Mouse (Mus musculus) heart, adult 2 months (tissue): ENCODE data around the gene Tmem98. TPM values are rescaled to one million over a fixed set of nuclear protein-coding genes. Genes with fewer than 3 reads are reported as not detected.

Experiments used
- DNase-seq, 2 experiments: peaks; one replicate each; pipeline ENCODE4 v3.0.0; 2021
- H3K27ac ChIP-seq: fragments of 200-600 bp; 2 replicates; pipeline ENCODE4 v1.8.1; 2022
- H3K27me3 ChIP-seq: fragments of 200-500 bp; 2 replicates; pipeline ENCODE4 v1.6.1; 2012; ENCODE audit warnings: mild to moderate bottlenecking, low read length, inconsistent platforms, mixed read lengths; ENCODE audit not compliant: control insufficient read depth, insufficient read depth
- H3K36me3 ChIP-seq: fragments of 200-500 bp; 2 replicates; pipeline ENCODE4 v1.6.1; 2012; ENCODE audit warnings: low read length, inconsistent platforms; ENCODE audit not compliant: control insufficient read depth, insufficient read depth
- H3K4me1 ChIP-seq: fragments of 200-500 bp; 2 replicates; pipeline ENCODE4 v1.6.1; 2011; ENCODE audit warnings: low read length; ENCODE audit not compliant: control insufficient read depth, insufficient read depth
- H3K4me3 ChIP-seq: fragments of 200-600 bp; 2 replicates; pipeline ENCODE4 v1.8.1; 2022
- H3K79me2 ChIP-seq: fragments of 200-500 bp; replicated peaks from 2 replicates; pipeline ENCODE4 v1.6.1; 2012; ENCODE audit warnings: mild to moderate bottlenecking, inconsistent platforms, low read length, moderate library complexity, mixed read lengths; ENCODE audit not compliant: control insufficient read depth, insufficient read depth
- H3K9ac ChIP-seq: fragments of 200-500 bp; 2 replicates; pipeline ENCODE4 v1.6.1; 2012; ENCODE audit warnings: low read depth, mild to moderate bottlenecking, control low read depth, inconsistent platforms, low read length, mixed read lengths
- CTCF ChIP-seq: fragments of 200-600 bp; IDR thresholded peaks from 2 replicates; pipeline ENCODE4 v1.8.1; 2022; ENCODE audit warnings: antibody characterized with exemption, mild to moderate bottlenecking, moderate library complexity
- EP300 ChIP-seq: fragments of 200-500 bp; IDR thresholded peaks from 2 replicates; pipeline ENCODE4 v1.6.1; 2011; ENCODE audit warnings: low read depth, low read length, control low read depth; ENCODE audit not compliant: insufficient read depth
- POLR2A ChIP-seq: fragments of 200-500 bp; IDR thresholded peaks from 2 replicates; pipeline ENCODE4 v1.6.1; 2011; ENCODE audit warnings: mild to moderate bottlenecking, low read depth, low read length, control low read depth; ENCODE audit not compliant: insufficient read depth
- WGBS: fragments of 180-500 bp; shearing (Covaris S2); methylation state at CpG from one replicate; pipeline ENCODE4 v1.1.7; 2018; 5-methylcytosine and 5-hydroxymethylcytosine counted together
- intact Hi-C: fragments of 180-260 bp; cut with DNase I; formaldehyde crosslinking; loops from one replicate; pipeline ENCODE4 v1.15.1; 2025
- polyA plus RNA-seq: library from polyadenylated mRNA; depleted of rRNA; stranded (reverse); fragments of >200 nt; gene quantifications from 2 replicates; pipeline ENCODE4 v1.2.3, GENCODE M21; 2012; rRNA removed
- total RNA-seq, 2 experiments: library from RNA; stranded (reverse); gene quantifications; 2 replicates each; pipeline ENCODE4 v1.2.3; 2021

Tmem98 gene
- total and polyA plus RNA-seq, 3 experiments: 11.2 to 29.3 (median 12.8) TPM

DNA sequence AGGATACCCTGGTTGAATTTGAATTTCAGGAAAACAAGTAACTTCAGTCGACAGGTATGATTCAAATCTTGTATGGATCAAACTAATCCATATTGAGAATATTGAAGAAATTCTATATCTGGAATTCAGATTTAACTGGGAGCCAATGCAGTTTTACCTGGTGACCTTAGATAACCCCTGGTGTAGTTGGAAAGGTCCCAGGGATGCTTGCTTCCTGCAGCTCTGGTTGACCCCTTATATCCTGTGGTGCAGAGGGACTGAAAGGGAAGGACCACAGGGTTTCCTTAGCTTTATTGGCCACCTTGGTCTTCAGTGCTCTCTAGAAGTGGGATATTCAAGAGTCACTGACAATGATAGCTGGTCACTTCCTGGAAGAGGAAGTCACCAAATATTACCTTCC is 58.1 kb downstream of the Tmem98 start:
- DNase-seq: no peak
- intact Hi-C loops: no loop called here

More for the DNA sequence above, 58.1 kb downstream of the Tmem98 start:
- H3K36me3 ChIP-seq: no peaks in the 10 kb centered on the region
- no peak overlapping the region for H3K27ac ChIP-seq
- no peaks in the 10 kb centered on the region for H3K79me2 ChIP-seq
- no peak overlapping the region for H3K9ac ChIP-seq
- 96% methylated on average over 1 of the region's 1 CpGs for WGBS
- no peak for TF ChIP-seq CTCF
- no peak for TF ChIP-seq POLR2A
- TF ChIP-seq EP300: no peak
- no peak overlapping the region for H3K4me3 ChIP-seq
- H3K4me1 ChIP-seq: 0 out of 2 replicates have a peak, but pooled peaks cover 1% of the 10 kb centered on the region
- H3K27me3 ChIP-seq: no peaks in the 10 kb centered on the region

Other genes starting within 250 kb of the Tmem98 start
- gene Myo1d, start 30.1 kb upstream of the Tmem98 start, total RNA-seq: 1 to 10 TPM; 8.2 to 10.0 TPM
- 9.3 and 10.1 TPM in 2 replicates for gene Myo1d, start 30.1 kb upstream of the Tmem98 start, polyA plus RNA-seq
- gene Spaca3, start 48.2 kb downstream of the Tmem98 start, total RNA-seq: not detected
- 0.29 TPM in 1 of 2 replicates, not detected in the other for gene Spaca3, start 48.2 kb downstream of the Tmem98 start, polyA plus RNA-seq